Mouse (Mus musculus) hindbrain, embryonic 12.5 days (tissue): ENCODE data around the gene Glb1. TPM values are rescaled to one million over a fixed set of nuclear protein-coding genes. Genes with fewer than 3 reads are reported as not detected.

Experiments used
- ATAC-seq: fragments of 200-750 bp; cut with Nextera tagmentation; 2 replicates; pipeline ENCODE4 v1.8.0; 2017; ENCODE audit warnings: moderate TSS enrichment; ENCODE audit not compliant: low FRiP score
- H3K27ac ChIP-seq: fragments of 300-500 bp; sonication (generic); 2 replicates; pipeline ENCODE4 v1.5.1; 2016; ENCODE audit warnings: mild to moderate bottlenecking
- H3K27me3 ChIP-seq: fragments of 300-500 bp; sonication (generic); 2 replicates; pipeline ENCODE4 v1.6.1; 2016; ENCODE audit warnings: mild to moderate bottlenecking
- H3K36me3 ChIP-seq: fragments of 300-500 bp; sonication (generic); 2 replicates; pipeline ENCODE4 v1.6.1; 2016; ENCODE audit warnings: mild to moderate bottlenecking
- H3K4me1 ChIP-seq: fragments of 300-500 bp; sonication (generic); 2 replicates; pipeline ENCODE4 v1.6.1; 2016
- H3K4me2 ChIP-seq: fragments of 300-500 bp; sonication (generic); replicated peaks from 2 replicates; pipeline ENCODE4 v1.6.1; 2016; ENCODE audit warnings: mild to moderate bottlenecking
- H3K4me3 ChIP-seq: fragments of 300-500 bp; sonication (generic); 2 replicates; pipeline ENCODE4 v1.5.1; 2016; ENCODE audit warnings: mild to moderate bottlenecking
- H3K9ac ChIP-seq: fragments of 300-500 bp; sonication (generic); 2 replicates; pipeline ENCODE4 v1.6.1; 2016; ENCODE audit warnings: mild to moderate bottlenecking, moderate library complexity
- H3K9me3 ChIP-seq: fragments of 300-500 bp; sonication (generic); replicated peaks from 2 replicates; pipeline ENCODE4 v1.6.1; 2016; ENCODE audit warnings: mild to moderate bottlenecking
- WGBS: fragments of 180-500 bp; shearing (Covaris S2); methylation state at CpG from one replicate; pipeline ENCODE4 v1.1.7; 2016; 5-methylcytosine and 5-hydroxymethylcytosine counted together
- polyA plus RNA-seq: library from polyadenylated mRNA; unstranded; fragments of >200 nt; fragmentation: Nextera tagmentation; extraction: Ambion mirVana; gene quantifications from 2 replicates; pipeline ENCODE4 v1.2.1, GENCODE M21; 2016

The Glb1 gene
- polyA plus RNA-seq, 1 experiment from 2014 or later: 26.0 TPM

DNA sequence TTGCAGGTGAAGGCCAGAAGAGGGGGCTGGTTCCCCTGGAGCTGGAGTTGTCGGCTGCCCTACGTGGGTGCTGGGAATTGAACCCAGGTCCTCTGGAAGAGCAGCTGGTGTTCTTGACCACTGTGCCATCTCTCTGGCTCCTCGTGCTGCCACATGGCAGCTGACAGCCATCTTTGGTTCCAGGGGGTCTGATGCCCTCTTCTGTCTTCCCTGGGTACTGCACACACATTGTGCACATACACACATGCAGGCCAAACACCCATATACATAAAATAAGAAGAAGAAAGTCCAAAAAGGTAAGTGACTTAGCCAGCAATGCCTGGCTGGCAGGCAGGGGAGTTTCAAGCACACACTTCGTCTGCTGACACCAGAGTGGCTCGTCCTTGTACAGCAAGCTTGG, 24.7 kb downstream of the Glb1 start:
- Histone ChIP-seq H3K9me3 (peaks cover 6% of the 10 kb centered on the region; the same call in 1 of the 2 replicates), H3K27me3 (no peaks in the 10 kb centered on the region), H3K9ac (no peak overlapping the region), H3K36me3 (peaks cover 13% of the 10 kb centered on the region; the same call in 1 of the 2 replicates), H3K4me2 (no peak overlapping the region), H3K27ac (no peak overlapping the region), H3K4me3 (no peak overlapping the region), H3K4me1 (no peaks in the 10 kb centered on the region)
- WGBS: 93% methylated on average over 5 of the region's 5 CpGs
- ATAC-seq: no peak

DNA sequence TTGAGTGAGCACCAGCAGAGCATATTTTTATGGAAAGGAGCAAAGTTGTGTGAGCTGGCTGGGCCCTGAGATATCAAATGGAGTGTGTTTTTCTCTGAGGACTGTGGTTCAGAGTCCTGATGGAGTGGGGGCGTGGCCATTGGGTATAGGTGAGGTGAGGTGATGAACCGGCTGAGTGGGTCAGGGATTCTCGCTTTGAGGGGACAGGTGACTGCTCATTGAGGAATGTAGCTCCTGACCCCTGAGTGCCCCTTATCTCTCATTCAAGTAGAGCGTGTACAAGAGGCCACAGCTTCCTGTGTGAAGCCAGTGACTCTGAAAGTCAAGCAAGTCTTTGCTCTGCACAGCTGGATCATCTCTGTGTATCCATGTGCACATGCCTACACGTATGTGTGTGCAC, 25.3 kb downstream of the Glb1 start:
- Histone ChIP-seq H3K9me3 (peaks cover 6% of the 10 kb centered on the region; the same call in 1 of the 2 replicates), H3K27me3 (no peaks in the 10 kb centered on the region), H3K36me3 (peaks cover 15% of the 10 kb centered on the region; the same call in 1 of the 2 replicates), H3K4me3 (no peak overlapping the region), H3K27ac (no peak overlapping the region), H3K9ac (no peak overlapping the region), H3K4me2 (no peak overlapping the region), H3K4me1 (no peaks in the 10 kb centered on the region)
- no peak for ATAC-seq
- 90% methylated on average over 5 of the region's 5 CpGs for WGBS

DNA sequence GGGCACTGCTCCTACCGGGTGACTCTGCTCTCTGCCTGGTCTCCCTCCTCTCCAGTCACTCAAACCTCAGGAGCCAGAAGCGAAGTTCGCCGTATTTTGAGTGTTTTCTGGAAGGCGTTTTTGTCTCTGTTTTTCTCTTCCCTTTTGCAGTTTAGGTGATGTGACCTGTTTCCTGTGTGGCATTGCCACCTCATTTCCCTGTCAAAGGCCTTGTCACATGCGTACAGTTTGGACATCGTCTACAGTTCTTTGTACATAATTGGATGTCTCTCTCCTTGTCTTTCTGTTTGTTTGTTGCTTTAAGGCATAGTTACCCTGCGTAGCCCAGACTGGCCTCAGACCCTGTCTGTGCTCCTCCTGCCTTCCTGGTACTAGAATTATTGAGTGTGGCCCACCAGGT, 26.5 kb downstream of the Glb1 start:
- Histone ChIP-seq H3K4me2 (no peak overlapping the region), H3K27me3 (no peaks in the 10 kb centered on the region), H3K36me3 (peaks cover 18% of the 10 kb centered on the region; the same call in 1 of the 2 replicates), H3K4me3 (no peak overlapping the region), H3K9ac (no peak overlapping the region), H3K4me1 (no peaks in the 10 kb centered on the region), H3K9me3 (peaks cover 6% of the 10 kb centered on the region; the same call in 1 of the 2 replicates), H3K27ac (no peak overlapping the region)
- 88% methylated on average over 8 of the region's 8 CpGs for WGBS
- ATAC-seq: no peak

DNA sequence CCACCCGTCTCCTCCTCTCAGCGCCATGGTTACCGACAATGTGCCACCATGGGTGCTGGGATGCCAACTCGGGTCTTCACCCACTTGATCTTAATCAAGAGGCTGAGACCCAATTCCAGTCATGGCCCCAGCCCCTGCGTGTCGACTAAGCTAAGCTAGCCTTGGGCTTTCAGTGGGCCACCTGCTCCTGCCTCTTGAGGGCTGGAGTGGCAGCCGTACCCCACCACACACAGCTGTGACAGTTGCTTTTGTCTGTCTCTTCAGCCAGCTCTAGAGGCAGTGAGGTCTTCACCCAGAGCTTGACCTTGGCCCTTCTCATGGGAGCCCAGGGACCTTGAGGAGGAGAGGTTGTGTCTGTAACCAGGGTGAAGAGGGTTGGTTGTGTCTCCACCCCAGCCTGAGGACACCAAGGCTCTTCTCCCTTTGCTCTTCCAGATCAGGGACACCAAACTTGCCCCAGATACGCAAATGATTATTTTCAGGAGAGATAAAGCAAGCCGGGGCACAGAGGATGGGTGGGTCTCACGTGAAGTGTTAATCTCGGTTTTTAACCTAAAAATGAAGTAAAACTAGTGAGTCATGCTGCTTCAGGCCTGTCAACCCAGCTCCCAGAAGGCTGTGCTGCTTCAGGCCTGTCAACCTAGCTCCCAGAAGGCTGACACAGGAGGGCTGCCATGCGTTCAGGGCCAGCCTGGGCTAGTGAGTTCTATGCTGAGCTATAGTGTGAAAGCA, 27.4 kb downstream of the Glb1 start:
- peaks cover 6% of the 10 kb centered on the region; the same call in 1 of the 2 replicates for H3K9me3 ChIP-seq
- H3K9ac ChIP-seq: no peak overlapping the region
- no peak overlapping the region for H3K27ac ChIP-seq
- peaks cover 24% of the 10 kb centered on the region; the same call in 1 of the 2 replicates for H3K36me3 ChIP-seq
- H3K4me3 ChIP-seq: no peak overlapping the region
- WGBS: 82% methylated on average over 12 of the region's 12 CpGs
- H3K27me3 ChIP-seq: no peaks in the 10 kb centered on the region
- H3K4me1 ChIP-seq: no peaks in the 10 kb centered on the region
- H3K4me2 ChIP-seq: no peak overlapping the region
- no peak for ATAC-seq

DNA sequence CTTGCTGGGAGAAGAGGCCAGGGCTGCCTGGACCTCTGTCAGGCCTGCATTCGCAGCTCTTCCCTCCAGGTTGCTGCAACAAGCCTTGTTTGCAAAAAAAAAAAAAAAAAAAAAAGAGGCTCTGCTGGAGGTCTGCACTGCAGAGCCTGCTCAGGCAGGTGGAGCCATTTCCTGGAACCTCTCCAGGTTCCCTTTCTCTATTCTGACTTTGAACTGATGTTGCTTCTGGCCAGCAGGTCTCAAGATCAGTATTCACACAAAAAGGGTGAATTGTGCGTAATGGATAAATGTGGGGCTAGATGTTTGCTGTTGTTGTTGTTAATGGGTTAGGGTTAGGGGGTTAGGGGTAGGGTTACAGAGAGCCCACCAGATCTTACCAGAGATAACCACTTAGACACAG, 34.8 kb downstream of the Glb1 start:
- Histone ChIP-seq H3K9ac (no peak overlapping the region), H3K4me3 (no peak overlapping the region), H3K27ac (no peak overlapping the region), H3K36me3 (peaks cover 27% of the 10 kb centered on the region), H3K27me3 (no peaks in the 10 kb centered on the region), H3K4me1 (no peaks in the 10 kb centered on the region), H3K9me3 (no peaks in the 10 kb centered on the region), H3K4me2 (no peak overlapping the region)
- WGBS: 71% methylated on average over 2 of the region's 2 CpGs
- no peak for ATAC-seq

DNA sequence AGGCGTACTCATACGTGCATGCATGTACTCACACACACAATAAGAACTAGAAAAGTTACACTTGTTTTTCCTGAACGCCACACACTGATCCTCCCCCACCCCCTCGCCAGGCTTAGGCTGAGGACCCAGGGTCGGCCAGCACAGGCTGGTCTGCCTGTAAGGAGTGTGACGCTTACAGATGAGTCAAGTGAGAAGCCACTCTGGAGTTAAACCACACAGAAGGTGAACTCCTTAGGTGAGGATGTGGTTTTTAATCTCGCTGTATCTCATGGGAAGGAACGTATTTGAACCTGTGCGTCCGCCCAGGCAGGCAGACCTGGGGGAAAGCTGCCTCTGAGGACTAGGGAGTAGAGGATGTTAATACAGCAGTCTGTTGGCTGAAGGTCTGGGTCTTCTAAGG, 39.7 kb downstream of the Glb1 start:
- no peak overlapping the region for H3K4me3 ChIP-seq
- H3K9ac ChIP-seq: no peak overlapping the region
- 87% methylated on average over 10 of the region's 10 CpGs for WGBS
- H3K36me3 ChIP-seq: peaks cover 14% of the 10 kb centered on the region
- H3K9me3 ChIP-seq: no peaks in the 10 kb centered on the region
- no peaks in the 10 kb centered on the region for H3K27me3 ChIP-seq
- ATAC-seq: no peak
- H3K27ac ChIP-seq: no peak overlapping the region
- no peak overlapping the region for H3K4me2 ChIP-seq
- H3K4me1 ChIP-seq: no peaks in the 10 kb centered on the region; the same call in 1 of the 2 replicates

DNA sequence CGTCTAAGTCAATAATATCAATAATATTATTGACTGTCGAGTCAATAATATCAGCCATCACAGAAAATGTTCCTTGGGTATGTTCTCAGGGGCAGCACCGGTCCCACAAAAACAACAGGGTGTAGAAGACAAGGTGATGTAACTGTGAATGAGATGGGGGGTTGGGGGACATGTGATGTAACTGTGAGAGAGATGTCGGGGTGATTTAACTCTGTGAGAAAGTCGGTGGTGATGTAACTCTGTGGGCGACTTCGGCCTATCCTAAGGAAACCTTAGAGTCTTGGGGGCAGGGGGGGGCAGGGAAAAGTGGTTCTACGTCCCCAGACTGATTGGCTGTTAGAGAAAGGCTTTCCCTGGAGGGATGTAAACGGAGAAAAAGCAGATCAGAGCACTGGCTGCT, 41.3 kb downstream of the Glb1 start:
- H3K27ac ChIP-seq: no peak overlapping the region
- H3K4me1 ChIP-seq: no peaks in the 10 kb centered on the region; the same call in 1 of the 2 replicates
- H3K36me3 ChIP-seq: 0 out of 2 replicates have a peak, but pooled peaks cover 2% of the 10 kb centered on the region
- no peak for ATAC-seq
- H3K27me3 ChIP-seq: no peaks in the 10 kb centered on the region
- no peaks in the 10 kb centered on the region for H3K9me3 ChIP-seq
- no peak overlapping the region for H3K4me3 ChIP-seq
- H3K4me2 ChIP-seq: no peak overlapping the region
- WGBS: 95% methylated on average over 9 of the region's 9 CpGs
- no peak overlapping the region for H3K9ac ChIP-seq

DNA sequence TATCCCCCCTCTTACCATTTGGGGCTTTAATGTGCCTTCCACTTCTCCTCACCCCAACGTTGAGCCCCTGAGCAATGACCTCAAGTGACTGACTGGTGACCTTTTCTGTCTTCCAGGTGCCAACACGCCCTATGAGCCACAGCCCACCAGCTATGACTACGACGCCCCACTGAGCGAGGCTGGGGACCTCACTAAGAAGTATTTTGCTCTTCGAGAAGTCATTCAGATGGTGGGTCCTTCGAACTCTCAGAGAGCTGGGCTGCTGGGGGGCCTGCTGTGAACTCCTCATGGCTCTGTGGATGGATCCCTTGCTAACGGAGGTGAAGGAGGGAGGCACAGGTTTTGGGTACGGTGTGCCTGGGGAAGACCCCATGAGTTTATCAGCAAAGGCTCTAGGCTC, 42.0 kb downstream of the Glb1 start:
- WGBS: 77% methylated on average over 9 of the region's 9 CpGs
- ATAC-seq: no peak

DNA sequence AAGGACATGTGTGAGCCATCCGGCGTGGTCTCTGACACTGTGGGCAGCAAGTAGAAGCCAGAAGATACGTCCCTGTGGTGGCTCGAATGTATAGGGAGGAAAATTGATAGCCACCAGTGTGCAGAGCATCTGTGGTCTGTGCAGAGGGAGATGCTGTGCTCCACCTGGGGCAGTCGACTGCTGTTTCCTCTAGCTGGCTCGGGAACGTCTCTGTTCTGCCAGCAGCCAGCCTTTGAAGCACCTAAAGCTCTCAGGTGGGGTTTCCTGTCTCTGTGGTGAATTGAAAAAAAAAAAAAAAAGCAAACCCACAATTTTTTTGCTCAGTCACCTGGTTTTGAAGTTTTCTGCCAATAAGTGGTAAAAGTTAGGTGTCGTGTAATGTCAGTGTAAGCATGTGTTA, 42.5 kb downstream of the Glb1 start:
- no peaks in the 10 kb centered on the region for H3K27me3 ChIP-seq
- H3K9ac ChIP-seq: no peak overlapping the region
- no peak overlapping the region for H3K27ac ChIP-seq
- H3K36me3 ChIP-seq: no peaks in the 10 kb centered on the region
- no peak overlapping the region for H3K4me2 ChIP-seq
- no peaks in the 10 kb centered on the region; the same call in 1 of the 2 replicates for H3K4me1 ChIP-seq
- H3K9me3 ChIP-seq: no peaks in the 10 kb centered on the region
- no peak for ATAC-seq
- WGBS: 90% methylated on average over 8 of the region's 8 CpGs
- no peak overlapping the region for H3K4me3 ChIP-seq

More for the DNA sequence above, 42.0 kb downstream of the Glb1 start:
- Histone ChIP-seq H3K27ac (no peak overlapping the region), H3K36me3 (no peaks in the 10 kb centered on the region), H3K27me3 (no peaks in the 10 kb centered on the region), H3K9ac (no peak overlapping the region), H3K9me3 (no peaks in the 10 kb centered on the region), H3K4me1 (no peaks in the 10 kb centered on the region; the same call in 1 of the 2 replicates), H3K4me3 (no peak overlapping the region), H3K4me2 (no peak overlapping the region)

DNA sequence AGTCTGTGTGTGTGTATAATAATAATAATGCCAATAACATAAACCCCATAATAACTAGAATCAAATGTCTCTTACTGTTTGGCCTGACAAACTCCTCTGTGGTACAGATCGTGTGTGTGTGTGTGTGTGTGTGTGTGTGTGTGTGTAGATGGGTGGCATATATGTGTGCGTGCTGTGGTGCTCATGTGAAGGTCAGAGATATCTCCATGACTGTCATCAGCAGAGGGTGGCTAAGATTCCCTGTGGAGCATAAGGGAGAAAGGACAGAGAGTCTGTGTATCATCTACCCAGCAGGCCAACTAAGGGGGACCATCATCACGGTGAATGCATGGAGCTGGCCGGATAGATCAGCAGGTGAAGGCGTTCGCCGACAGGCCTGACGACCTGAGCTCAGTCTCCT, 46.0 kb downstream of the Glb1 start:
- 93% methylated on average over 8 of the region's 8 CpGs for WGBS
- Histone ChIP-seq H3K27ac (no peak overlapping the region), H3K4me3 (no peak overlapping the region), H3K4me2 (no peak overlapping the region), H3K27me3 (no peaks in the 10 kb centered on the region), H3K9ac (no peak overlapping the region), H3K4me1 (no peaks in the 10 kb centered on the region), H3K36me3 (no peaks in the 10 kb centered on the region), H3K9me3 (no peaks in the 10 kb centered on the region)
- no peak for ATAC-seq

DNA sequence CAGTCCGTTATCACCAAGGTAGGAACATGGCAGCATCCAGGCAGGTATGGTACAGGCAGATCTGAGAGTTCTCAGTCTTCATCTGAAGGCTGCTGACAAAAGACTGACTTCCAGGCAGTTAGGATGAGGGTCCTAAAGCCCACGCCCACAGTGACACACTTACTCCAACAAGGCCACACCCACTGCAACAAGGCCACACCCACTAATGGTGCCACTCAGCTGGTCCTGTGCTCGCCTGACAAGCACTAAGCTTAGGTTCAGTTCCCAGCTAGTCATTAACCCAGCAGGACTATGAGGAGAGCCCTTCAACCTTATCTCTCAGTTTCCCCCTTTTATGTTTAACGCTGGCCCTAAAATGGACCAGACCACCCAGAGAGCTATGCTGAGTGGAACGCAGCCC, 47.8 kb downstream of the Glb1 start:
- Histone ChIP-seq H3K27ac (no peak overlapping the region), H3K4me1 (no peaks in the 10 kb centered on the region), H3K36me3 (no peaks in the 10 kb centered on the region; the same call in 1 of the 2 replicates), H3K9me3 (no peaks in the 10 kb centered on the region), H3K4me2 (no peak overlapping the region), H3K4me3 (no peak overlapping the region), H3K9ac (no peak overlapping the region), H3K27me3 (no peaks in the 10 kb centered on the region)
- 82% methylated on average over 5 of the region's 5 CpGs for WGBS
- no peak for ATAC-seq

DNA sequence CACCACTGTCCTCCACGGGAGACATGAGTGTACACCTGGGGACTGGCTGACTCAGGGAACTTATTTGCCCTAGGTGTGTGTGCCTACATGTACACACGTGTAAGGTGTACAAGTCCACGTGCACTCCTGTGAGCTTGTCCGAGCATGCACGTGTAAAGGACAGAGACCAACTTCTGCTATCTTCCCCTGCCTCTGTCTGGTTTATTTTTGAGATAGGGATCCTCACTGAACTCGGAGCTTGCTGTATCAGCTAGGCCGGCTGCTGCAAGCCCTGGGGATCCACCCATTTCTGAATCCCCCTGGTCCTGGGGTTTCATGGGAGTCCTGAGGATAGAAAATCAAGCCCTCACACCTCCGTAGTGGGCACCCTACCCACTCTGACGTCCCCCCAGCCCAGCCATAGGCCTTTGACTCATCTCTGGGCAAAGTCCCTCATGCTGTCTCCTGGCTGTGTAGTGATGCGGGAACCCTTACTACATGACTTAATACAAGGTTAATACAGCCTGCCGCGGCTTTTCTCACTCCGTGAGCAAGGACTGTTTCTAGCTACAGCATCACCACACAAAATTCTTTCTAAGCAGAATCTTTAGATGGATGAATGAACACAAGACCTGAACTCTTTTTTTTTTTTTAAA, 48.4 kb downstream of the Glb1 start:
- no peaks in the 10 kb centered on the region for H3K27me3 ChIP-seq
- H3K9me3 ChIP-seq: no peaks in the 10 kb centered on the region
- WGBS: 90% methylated on average over 13 of the region's 13 CpGs
- H3K4me3 ChIP-seq: no peak overlapping the region
- H3K27ac ChIP-seq: no peak overlapping the region
- H3K36me3 ChIP-seq: no peaks in the 10 kb centered on the region; the same call in 1 of the 2 replicates
- H3K4me1 ChIP-seq: no peaks in the 10 kb centered on the region
- no peak for ATAC-seq
- H3K4me2 ChIP-seq: no peak overlapping the region
- H3K9ac ChIP-seq: no peak overlapping the region
